Mouse (Mus musculus): Measurements from ENCODE around the gene E030018B13Rik.

E030018B13Rik gene

GRCm38 (mm10) chr7:63938066-63938913 is 21.6 kb downstream of the E030018B13Rik start:
- no peak for DNase-seq (ENCODE audit: low spot score)

DNA sequence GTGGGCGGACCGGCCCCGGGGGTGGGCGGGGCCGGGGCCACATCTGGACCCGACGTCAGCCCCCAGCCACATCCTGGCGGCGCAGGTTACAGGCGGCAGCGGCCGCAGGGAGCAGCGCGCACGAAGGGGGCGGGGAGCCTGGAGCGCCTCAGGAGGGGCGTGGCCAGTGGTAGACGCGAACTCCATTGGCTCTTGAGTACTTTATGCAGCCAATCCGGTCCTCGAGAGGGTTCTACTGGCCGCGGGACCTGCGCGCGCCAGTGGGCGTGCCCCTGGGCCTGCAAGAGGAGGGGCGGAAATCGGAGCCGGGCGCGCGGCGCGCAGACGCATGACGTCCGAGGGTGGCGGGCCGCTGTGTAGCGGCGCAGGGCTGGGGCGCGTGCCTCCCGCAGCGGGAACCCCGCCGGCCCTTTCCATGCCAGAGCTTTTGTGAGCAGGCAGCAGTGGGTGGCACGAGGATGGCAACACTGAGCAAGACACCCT is 22.3 kb downstream of the E030018B13Rik start, which contains the start of gene Klf13:
TSS of gene Klf13 (minus strand) at position 2 of the 483 bp plus-strand sequence.
- DNase-seq (ENCODE audit: low spot score): peak; percentile 91

DNA sequence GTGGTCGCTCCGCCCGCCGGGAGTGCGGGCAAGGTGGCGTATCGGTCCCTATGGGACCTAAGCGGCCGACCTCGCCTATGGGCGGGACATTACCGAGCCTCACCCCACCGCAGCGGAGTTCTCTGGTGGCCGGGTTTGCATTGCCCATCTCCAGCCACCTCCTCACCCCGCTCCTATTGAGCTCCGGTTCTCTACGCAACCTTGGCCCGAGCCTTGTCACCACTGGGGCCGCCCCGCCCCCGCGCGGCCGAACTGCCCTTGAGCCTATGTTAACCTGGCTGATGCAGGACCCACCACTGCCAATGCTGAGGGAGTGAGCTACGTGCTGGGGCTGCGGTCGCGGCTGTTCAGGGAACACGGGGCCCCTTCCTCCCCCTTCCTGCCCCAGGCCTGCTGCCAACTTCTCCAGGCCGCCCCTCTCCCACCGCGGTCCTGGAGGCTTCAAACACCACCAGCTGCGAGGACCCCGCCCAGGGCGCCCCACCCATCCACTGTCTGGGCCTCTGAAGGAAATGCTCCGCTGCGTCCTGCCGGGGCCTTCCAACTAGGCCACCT is 22.8 kb downstream of the E030018B13Rik start:
- DNase-seq (ENCODE audit: low spot score): peak; percentile 67

DNA sequence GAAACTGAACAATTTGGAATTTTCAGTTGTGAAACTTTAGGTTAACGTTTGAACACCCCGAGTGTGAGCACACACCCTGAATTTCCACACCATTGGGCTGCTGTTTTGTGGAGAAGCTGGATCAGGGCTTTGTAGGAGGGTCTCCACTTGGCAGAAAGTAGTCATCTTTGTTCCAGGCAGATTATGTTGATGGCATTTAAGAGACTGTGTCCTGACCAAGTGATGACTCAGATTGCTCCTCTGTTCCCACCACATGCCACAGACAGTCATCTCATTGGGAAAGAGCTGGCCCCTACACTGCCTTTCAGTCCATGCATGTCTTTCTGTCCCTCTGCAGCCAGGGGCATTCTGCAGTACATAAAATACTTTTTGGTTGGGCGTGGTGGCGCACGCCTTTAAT is 23.7 kb downstream of the E030018B13Rik start:
- no peak for DNase-seq (ENCODE audit: low spot score)

- DNase-seq (ENCODE audit: low spot score): no peak
These were observed 24.4 kb downstream of the E030018B13Rik start for GRCm38 (mm10) chr7:63941050-63941449.

GRCm38 (mm10) chr7:63941501-63941900 is 24.8 kb downstream of the E030018B13Rik start:
- DNase-seq (ENCODE audit: low spot score): no peak

DNA sequence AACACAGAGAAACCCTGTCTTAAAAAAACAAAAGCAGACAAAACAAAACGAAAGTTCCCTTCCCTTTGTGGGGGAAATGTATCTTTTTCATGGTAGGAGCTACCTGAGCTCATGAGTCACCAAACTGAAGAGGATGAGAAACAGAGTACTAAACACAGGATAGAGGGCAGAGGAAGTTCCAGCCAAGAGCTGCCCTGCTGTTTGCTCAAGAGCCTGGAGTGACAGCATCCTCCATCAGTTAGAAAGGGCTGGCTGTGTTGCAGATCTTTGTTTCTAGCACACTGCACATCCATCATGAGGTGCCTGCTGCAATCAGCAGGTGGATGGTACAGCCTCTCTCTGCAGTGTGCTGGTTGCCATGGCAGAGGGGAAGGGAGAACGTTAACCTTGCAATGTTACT is 27.3 kb downstream of the E030018B13Rik start:
- no peak for DNase-seq (ENCODE audit: low spot score)

- no peak for DNase-seq (ENCODE audit: low spot score)
These were observed 31.1 kb downstream of the E030018B13Rik start for GRCm38 (mm10) chr7:63947514-63948487.

DNA sequence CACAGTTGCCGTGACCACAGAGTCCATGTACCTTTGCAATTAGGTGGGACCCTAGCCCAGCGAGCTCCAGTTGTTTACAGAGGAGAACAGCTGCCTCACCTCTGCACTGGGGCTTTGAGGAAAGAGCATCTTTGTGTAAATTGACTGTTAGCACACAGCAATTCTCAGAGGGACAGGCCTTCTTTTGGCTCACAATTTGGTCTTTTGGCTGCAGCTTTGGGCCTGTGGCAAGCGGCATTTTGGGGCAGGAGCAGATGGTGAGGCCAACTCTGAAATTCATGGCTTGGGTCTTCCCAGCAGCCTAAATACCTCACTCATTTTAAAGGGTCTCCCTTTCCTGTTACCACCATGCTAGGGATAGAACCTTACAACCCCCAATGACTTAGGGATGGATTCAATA is 32.5 kb downstream of the E030018B13Rik start:
- DNase-seq (ENCODE audit: low spot score): no peak

- DNase-seq (ENCODE audit: low spot score): no peak
These were observed 34.4 kb downstream of the E030018B13Rik start for GRCm38 (mm10) chr7:63950931-63951607.

DNA sequence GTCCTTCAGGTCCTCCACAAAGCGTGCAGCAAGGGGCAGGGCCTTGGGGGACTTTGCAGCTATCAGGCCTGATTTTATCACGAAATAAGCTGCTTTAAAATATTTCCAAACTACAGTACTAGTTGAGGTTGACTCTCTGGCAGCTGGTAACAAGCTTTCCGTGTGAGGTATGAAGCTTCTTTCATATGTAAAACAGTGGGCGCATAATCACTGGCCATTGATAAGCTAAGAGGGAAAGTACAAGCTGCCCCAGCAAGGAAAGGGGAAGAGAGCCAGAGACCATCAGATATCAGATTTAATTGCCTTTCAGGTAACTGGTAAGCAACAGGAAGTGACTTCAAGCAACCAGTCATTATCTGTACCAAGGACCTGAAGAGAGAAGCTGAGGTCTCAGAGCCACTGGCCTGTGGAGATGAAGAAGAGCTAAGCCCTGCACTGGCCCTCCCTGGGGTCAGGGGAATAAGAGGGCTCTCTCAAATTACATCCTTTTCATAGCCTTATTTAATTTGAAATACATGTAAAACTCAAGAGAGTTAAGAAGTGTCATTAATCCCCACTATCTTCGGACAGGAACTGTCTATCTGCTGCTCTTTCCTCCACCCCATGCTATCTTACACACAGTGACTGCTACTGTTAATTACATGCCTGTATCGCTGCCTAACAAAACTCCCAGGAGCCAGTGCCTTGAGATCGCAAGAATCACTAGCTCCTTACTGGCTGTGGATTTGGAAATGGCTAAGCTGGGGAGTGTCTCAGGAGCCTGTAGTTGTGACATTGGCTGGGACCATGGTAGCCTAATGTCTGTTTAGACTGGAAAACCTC is 35.6 kb downstream of the E030018B13Rik start:
- DNase-seq (ENCODE audit: low spot score): no peak

GRCm38 (mm10) chr7:63955440-63955839 is 38.8 kb downstream of the E030018B13Rik start:
- no peak for DNase-seq (ENCODE audit: low spot score)

GRCm38 (mm10) chr7:63956138-63956823 is 39.6 kb downstream of the E030018B13Rik start:
- DNase-seq (ENCODE audit: low spot score): no peak

GRCm38 (mm10) chr7:63956981-63957713 is 40.5 kb downstream of the E030018B13Rik start:
- no peak for DNase-seq (ENCODE audit: low spot score)

- no peak for DNase-seq (ENCODE audit: low spot score)
These were observed 41.4 kb downstream of the E030018B13Rik start for GRCm38 (mm10) chr7:63957872-63958640.

DNA sequence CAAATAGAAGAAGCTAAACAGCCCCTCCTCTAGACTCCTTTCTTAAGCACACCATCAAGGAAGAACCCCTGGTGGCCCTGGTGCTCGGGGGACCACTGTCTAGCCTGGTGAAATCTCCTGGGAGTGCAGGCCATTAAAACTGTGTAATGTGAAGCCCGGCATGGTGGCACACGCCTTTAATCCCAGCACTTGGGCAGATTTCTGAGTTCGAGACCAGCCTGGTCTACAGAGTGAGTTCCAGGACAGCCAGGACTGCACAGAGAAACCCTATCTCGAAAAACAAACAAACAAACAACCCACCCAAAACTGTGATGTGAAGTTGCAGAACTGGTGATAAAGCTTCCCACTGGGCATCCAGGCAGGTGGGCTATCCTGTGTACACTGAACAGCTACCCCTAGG is 47.0 kb downstream of the E030018B13Rik start:
- DNase-seq (ENCODE audit: low spot score): no peak

- DNase-seq (ENCODE audit: low spot score): no peak
These were observed 47.5 kb downstream of the E030018B13Rik start for GRCm38 (mm10) chr7:63964121-63964520.

GRCm38 (mm10) chr7:63965135-63965534 is 48.5 kb downstream of the E030018B13Rik start:
- no peak for DNase-seq (ENCODE audit: low spot score)
